Mouse (Mus musculus) skeletal muscle tissue, postnatal 0 days (tissue): ENCODE results near the gene Erp27. TPM values are rescaled to one million over a fixed set of nuclear protein-coding genes. Genes with fewer than 3 reads are reported as not detected.

Experiments
- polyA plus RNA-seq: library from polyadenylated mRNA; unstranded; fragments of >200 nt; fragmentation: Nextera tagmentation; extraction: Ambion mirVana; gene quantifications from 2 replicates; pipeline ENCODE4 v1.2.1, GENCODE M21; 2015

Gene Erp27
- polyA plus RNA-seq: 0.50 and 0.55 TPM in 2 replicates

GRCm38 (mm10) chr6:136922080-136922479 is at the start of gene Erp27:
TSS of gene Erp27 (minus strand) at chr6:136922180.

GRCm38 (mm10) chr6:136941051-136942021 is 19.4 kb upstream of the Erp27 start, which contains the start of gene Arhgdib:
TSS of gene Arhgdib (minus strand) at chr6:136941899.

GRCm38 (mm10) chr6:136923532-136923931 is 1.6 kb upstream of the Erp27 start, which contains the start of gene Pde6h:
TSS of gene Pde6h (plus strand) at chr6:136923832.

GRCm38 (mm10) chr6:136875670-136876069 is 46.3 kb downstream of the Erp27 start, which contains the start of gene Mgp:
TSS of gene Mgp (minus strand) at chr6:136875823.

Other genes starting within 250 kb of the Erp27 start
- gene Gucy2c, start 140.4 kb downstream of the Erp27 start, polyA plus RNA-seq: not detected in 2 replicates
- 0.26 and 0.28 TPM in 2 replicates for gene Hist4h4, start 117.8 kb downstream of the Erp27 start, polyA plus RNA-seq
- 38.7 and 55.9 TPM in 2 replicates for gene H2afj, start 113.9 kb downstream of the Erp27 start, polyA plus RNA-seq
- 0.50 and 0.60 TPM in 2 replicates for gene BC049715, start 94.6 kb downstream of the Erp27 start, polyA plus RNA-seq
- gene Wbp11, start 93.9 kb downstream of the Erp27 start, polyA plus RNA-seq: 53.0 and 56.4 TPM in 2 replicates
- 0.96 and 1.1 TPM in 2 replicates for gene Smco3, start 86.7 kb downstream of the Erp27 start, polyA plus RNA-seq
- 0.30 and 0.36 TPM in 2 replicates for gene Art4, start 64.4 kb downstream of the Erp27 start, polyA plus RNA-seq
- 124 and 127 TPM in 2 replicates for gene Mgp, start 46.4 kb downstream of the Erp27 start, polyA plus RNA-seq
- not detected in 2 replicates for gene Pde6h, start 1.7 kb upstream of the Erp27 start, polyA plus RNA-seq
- gene Arhgdib, start 19.7 kb upstream of the Erp27 start, polyA plus RNA-seq: 47.1 and 65.8 TPM in 2 replicates
- 10.7 and 11.1 TPM in 2 replicates for gene Rerg, start 248.3 kb upstream of the Erp27 start, polyA plus RNA-seq